Mouse (Mus musculus) C2C12 (cell line): ENCODE data around the gene Mrm3. TPM values are rescaled to one million over a fixed set of nuclear protein-coding genes. Genes with fewer than 3 reads are reported as not detected.

Experiments used
- H3K27me3 ChIP-seq: one replicate; pipeline ENCODE4 v1.6.1; 2011; ENCODE audit not compliant: control insufficient read depth, insufficient read depth, insufficient read length
- H3K36me3 ChIP-seq: one replicate; pipeline ENCODE4 v1.6.1; 2011; ENCODE audit not compliant: control insufficient read depth, insufficient read depth
- H3K4me3 ChIP-seq: one replicate; pipeline ENCODE4 v1.5.1; 2011; ENCODE audit warnings: mild to moderate bottlenecking, control low read depth; ENCODE audit not compliant: poor library complexity, insufficient read depth, severe bottlenecking
- H3K79me2 ChIP-seq: one replicate; pipeline ENCODE4 v1.6.1; 2011; ENCODE audit not compliant: control insufficient read depth, insufficient read depth
- H3K79me3 ChIP-seq: one replicate; pipeline ENCODE4 v1.6.1; 2011; ENCODE audit warnings: low read depth, control low read depth
- H3ac ChIP-seq: one replicate; pipeline ENCODE3; 2011; ENCODE audit warnings: low read depth; ENCODE audit not compliant: control insufficient read depth, insufficient read length
- CEBPB ChIP-seq: IDR thresholded peaks from one replicate; pipeline ENCODE4 v1.6.1; 2011; ENCODE audit warnings: low read depth, mild to moderate bottlenecking, control low read depth, moderate library complexity
- CTCF ChIP-seq: IDR thresholded peaks from one replicate; pipeline ENCODE4 v1.5.1; 2011; ENCODE audit not compliant: control insufficient read depth, insufficient read depth, insufficient read length
- FOSL1 ChIP-seq: IDR thresholded peaks from one replicate; pipeline ENCODE4 v1.8.0; 2011; ENCODE audit warnings: mild to moderate bottlenecking, low read length; ENCODE audit not compliant: poor library complexity, insufficient read depth, severe bottlenecking
- MYOD1 ChIP-seq: IDR thresholded peaks from one replicate; pipeline ENCODE4 v1.6.1; 2011; ENCODE audit warnings: low read depth; ENCODE audit not compliant: control insufficient read depth, insufficient read length
- polyA plus RNA-seq: library from polyadenylated mRNA; unstranded; fragments of >200 nt; fragmentation: generic; extraction: Trizol; gene quantifications from one replicate; pipeline ENCODE4 v1.2.1, GENCODE M21; 2012; ENCODE audit warnings: missing spikeins

Gene Mrm3
- polyA plus RNA-seq, 1 experiment = 20.9 TPM

DNA sequence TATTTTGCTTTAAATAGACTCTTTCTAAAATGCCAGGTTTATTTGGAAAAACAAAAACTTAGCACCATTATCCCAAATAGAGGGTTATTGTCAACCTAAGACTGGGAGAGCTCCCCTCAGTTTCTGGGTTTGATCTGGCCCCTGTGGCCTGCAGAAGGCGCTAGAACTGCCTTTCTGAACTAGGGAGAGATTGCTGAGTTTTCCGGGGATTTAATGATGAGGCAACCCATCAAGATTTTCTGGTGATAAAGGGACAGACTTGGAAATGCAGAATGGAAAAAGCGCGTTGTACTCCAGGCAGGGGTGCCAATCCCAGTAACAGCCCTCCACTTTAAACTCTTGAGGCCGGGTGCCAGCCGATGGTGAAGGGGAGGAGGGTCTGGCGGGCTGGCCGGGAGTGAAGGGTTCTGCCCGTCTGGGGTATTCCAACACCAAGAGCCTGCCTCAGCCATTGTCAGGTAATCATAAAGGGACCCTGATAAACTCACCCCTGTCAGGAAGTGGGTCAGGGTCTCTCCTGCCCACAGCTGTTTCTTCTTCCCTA is 55.0 kb downstream of the Mrm3 start:
- TF ChIP-seq CEBPB (no peak), FOSL1 (no peak), CTCF (no peak), MYOD1 (no peak)
- no peak overlapping the region for H3K4me3 ChIP-seq
- H3ac ChIP-seq = no peak overlapping the region

More for the DNA sequence above, 55.0 kb downstream of the Mrm3 start:
- Histone ChIP-seq H3K36me3 (no peaks in the 10 kb centered on the region), H3K27me3 (no peaks in the 10 kb centered on the region), H3K79me2 (peaks cover 89% of the 10 kb centered on the region), H3K79me3 (peaks cover 23% of the 10 kb centered on the region)

Other genes with a start within 250 kb of the Mrm3 start
- not detected for gene 1700016K19Rik, start 243.8 kb upstream of the Mrm3 start, polyA plus RNA-seq
- 8.0 TPM for gene Rflnb, start 215.9 kb upstream of the Mrm3 start, polyA plus RNA-seq
- gene Vps53, start 64.1 kb upstream of the Mrm3 start, polyA plus RNA-seq = 29.2 TPM
- 21.4 TPM for gene Fam57a, start 64.0 kb upstream of the Mrm3 start, polyA plus RNA-seq
- gene Dbil5, start 26.1 kb upstream of the Mrm3 start, polyA plus RNA-seq = 0.46 TPM
- 19.4 TPM for gene Gemin4, start 26.1 kb upstream of the Mrm3 start, polyA plus RNA-seq
- gene Glod4, start within 50 bp of the Mrm3 start, polyA plus RNA-seq = 34.2 TPM
- 85.5 TPM for gene Nxn, start 155.4 kb downstream of the Mrm3 start, polyA plus RNA-seq
- 105 TPM for gene Timm22, start 163.2 kb downstream of the Mrm3 start, polyA plus RNA-seq